Mouse (Mus musculus): ENCODE measurements at regions not wholly inside any gene's neighbourhood (a gene's known extent, or its start where the extent isn't known, plus 50 kb on each side); places are given as distances from the start of the nearest gene placed in this dataset.

- Histone ChIP-seq H3K9ac (no peak overlapping the region), H3K4me1 (peaks cover 7% of the 10 kb centered on the region; the same call in 1 of the 2 replicates), H3K27ac (no peak overlapping the region), H3K9me3 (no peaks in the 10 kb centered on the region), H3K27me3 (no peaks in the 10 kb centered on the region), H3K36me3 (no peaks in the 10 kb centered on the region), H3K4me3 (no peak overlapping the region), H3K4me2 (no peak overlapping the region)
- ATAC-seq (ENCODE audit: borderline replicate concordance, extremely low read depth, low FRiP score, low TSS enrichment): no peak
- WGBS: 55% methylated on average over 7 of the region's 7 CpGs
Observed at GRCm38 (mm10) chr9:24899206-24899928, 125.3 kb upstream of the Tbx20 start.

- ATAC-seq (ENCODE audit: borderline replicate concordance, extremely low read depth, low FRiP score, low TSS enrichment): no peak
- Histone ChIP-seq H3K27me3 (no peaks in the 10 kb centered on the region), H3K9ac (no peak overlapping the region), H3K4me1 (no peaks in the 10 kb centered on the region), H3K9me3 (no peaks in the 10 kb centered on the region), H3K4me2 (no peak overlapping the region), H3K27ac (no peak overlapping the region), H3K4me3 (no peak overlapping the region), H3K36me3 (no peaks in the 10 kb centered on the region)
- 40% methylated on average over 5 of the region's 5 CpGs for WGBS
Observed at GRCm38 (mm10) chr9:24903706-24904105, 129.6 kb upstream of the Tbx20 start.

DNA sequence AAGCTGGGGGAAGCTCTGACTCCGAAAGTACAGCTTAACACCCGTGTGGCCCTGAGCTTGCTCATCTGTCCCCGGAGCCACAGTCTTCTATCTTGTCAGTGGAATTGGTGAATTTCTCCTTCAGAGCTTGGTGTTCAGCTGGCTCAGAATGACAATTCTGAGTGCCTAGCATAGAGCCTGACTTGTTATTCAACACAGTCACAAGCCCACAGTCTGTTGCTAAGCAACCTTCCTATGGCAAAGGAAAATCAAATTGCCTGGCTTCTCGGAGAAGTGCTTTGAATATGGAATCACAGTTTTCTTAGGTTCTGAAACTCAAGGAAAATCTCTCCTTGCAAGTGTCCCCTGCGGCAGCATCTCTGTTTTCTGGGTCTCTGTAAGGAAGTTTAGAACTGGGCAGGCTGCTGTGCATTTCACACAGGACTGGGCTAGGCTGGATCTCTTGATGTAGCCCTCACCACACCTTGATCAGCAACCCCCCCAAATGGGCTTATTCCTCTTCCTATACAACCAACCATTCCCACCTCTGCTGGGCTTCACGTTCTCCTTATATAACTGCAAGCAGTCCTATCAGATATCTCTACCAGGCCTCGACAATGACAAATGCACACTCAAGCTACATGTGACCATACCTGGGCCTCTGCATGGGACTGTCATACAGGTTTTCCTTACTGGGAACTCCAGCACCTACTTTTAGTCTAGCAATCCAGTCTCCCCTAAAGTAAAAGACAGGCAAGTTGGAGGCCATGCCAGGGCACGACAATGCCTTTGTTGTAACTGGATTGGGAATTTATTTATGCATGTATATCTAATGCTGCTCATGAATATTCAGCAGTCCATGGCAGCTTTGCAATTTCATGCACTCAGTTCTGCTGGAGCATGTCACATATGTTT is 135.2 kb upstream of the Tbx20 start:
- no peaks in the 10 kb centered on the region for H3K36me3 ChIP-seq
- H3K4me1 ChIP-seq: no peaks in the 10 kb centered on the region
- H3K4me3 ChIP-seq: no peak overlapping the region
- no peaks in the 10 kb centered on the region for H3K27me3 ChIP-seq
- H3K4me2 ChIP-seq: no peak overlapping the region
- no peak for ATAC-seq (ENCODE audit: borderline replicate concordance, extremely low read depth, low FRiP score, low TSS enrichment)
- 50% methylated on average over 8 of the region's 8 CpGs for WGBS
- H3K9me3 ChIP-seq: no peaks in the 10 kb centered on the region
- no peak overlapping the region for H3K27ac ChIP-seq
- no peak overlapping the region for H3K9ac ChIP-seq

DNA sequence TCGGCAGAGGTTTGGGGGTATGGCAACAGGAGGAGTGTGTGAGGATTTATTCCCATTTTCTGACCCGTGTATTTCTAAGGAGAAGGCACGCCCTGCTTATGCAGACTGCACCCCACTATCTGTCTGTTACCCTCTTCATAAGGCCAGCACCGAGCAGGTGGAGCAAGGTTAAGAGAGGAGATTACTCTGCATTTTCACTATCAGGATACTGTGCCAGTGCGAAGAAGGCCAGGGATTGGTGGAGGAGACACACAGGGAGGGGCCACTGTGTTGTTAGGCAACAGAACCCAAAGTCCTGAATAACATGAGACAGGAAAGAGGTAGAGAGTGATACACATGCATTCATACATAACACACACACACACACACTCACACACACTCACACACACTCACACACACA is 136.6 kb upstream of the Tbx20 start:
- ATAC-seq (ENCODE audit: borderline replicate concordance, extremely low read depth, low FRiP score, low TSS enrichment): no peak
- Histone ChIP-seq H3K36me3 (no peaks in the 10 kb centered on the region), H3K27me3 (no peaks in the 10 kb centered on the region), H3K4me2 (no peak overlapping the region), H3K27ac (no peak overlapping the region), H3K4me1 (no peaks in the 10 kb centered on the region), H3K9ac (no peak overlapping the region), H3K9me3 (no peaks in the 10 kb centered on the region), H3K4me3 (no peak overlapping the region)
- WGBS: 63% methylated on average over 5 of the region's 5 CpGs

- ATAC-seq (ENCODE audit: borderline replicate concordance, extremely low read depth, low FRiP score, low TSS enrichment): no peak
- Histone ChIP-seq H3K9me3 (no peaks in the 10 kb centered on the region), H3K9ac (no peak overlapping the region), H3K4me2 (no peak overlapping the region), H3K4me3 (no peak overlapping the region), H3K27ac (no peak overlapping the region), H3K36me3 (no peaks in the 10 kb centered on the region), H3K4me1 (no peaks in the 10 kb centered on the region), H3K27me3 (no peaks in the 10 kb centered on the region)
- 76% methylated on average over 9 of the region's 9 CpGs for WGBS
Observed at GRCm38 (mm10) chr9:24920031-24920445, 145.9 kb upstream of the Tbx20 start.

- no peak overlapping the region for H3K9ac ChIP-seq
- no peak; the same call in 1 of the 2 replicates for ATAC-seq (ENCODE audit: borderline replicate concordance, extremely low read depth, low FRiP score, low TSS enrichment)
- 77% methylated on average over 4 of the region's 4 CpGs for WGBS
- no peaks in the 10 kb centered on the region for H3K27me3 ChIP-seq
- H3K36me3 ChIP-seq: no peaks in the 10 kb centered on the region
- no peak overlapping the region for H3K27ac ChIP-seq
- H3K4me3 ChIP-seq: no peak overlapping the region
- H3K9me3 ChIP-seq: no peaks in the 10 kb centered on the region
- H3K4me2 ChIP-seq: no peak overlapping the region
- no peaks in the 10 kb centered on the region for H3K4me1 ChIP-seq
Observed at GRCm38 (mm10) chr9:24922051-24922860, 148.2 kb upstream of the Tbx20 start.

- Histone ChIP-seq H3K4me2 (no peak overlapping the region), H3K27me3 (no peaks in the 10 kb centered on the region), H3K4me3 (no peak overlapping the region), H3K27ac (no peak overlapping the region), H3K9ac (no peak overlapping the region), H3K36me3 (no peaks in the 10 kb centered on the region), H3K4me1 (no peaks in the 10 kb centered on the region), H3K9me3 (no peaks in the 10 kb centered on the region)
- no peak for ATAC-seq (ENCODE audit: borderline replicate concordance, extremely low read depth, low FRiP score, low TSS enrichment)
- WGBS: 56% methylated on average over 5 of the region's 5 CpGs
Observed at GRCm38 (mm10) chr9:24923514-24923913, 149.4 kb upstream of the Tbx20 start.

GRCm38 (mm10) chr9:24937731-24938130 is 151.5 kb upstream of the Gm10181 start:
- Histone ChIP-seq H3K9ac (no peak overlapping the region), H3K4me3 (no peak overlapping the region), H3K4me1 (no peaks in the 10 kb centered on the region), H3K36me3 (no peaks in the 10 kb centered on the region), H3K9me3 (no peaks in the 10 kb centered on the region), H3K27me3 (no peaks in the 10 kb centered on the region), H3K27ac (no peak overlapping the region), H3K4me2 (no peak overlapping the region)
- WGBS: 45% methylated on average over 3 of the region's 3 CpGs
- ATAC-seq (ENCODE audit: borderline replicate concordance, extremely low read depth, low FRiP score, low TSS enrichment): no peak

- H3K4me1 ChIP-seq: 0 out of 2 replicates have a peak, but pooled peaks cover 3% of the 10 kb centered on the region
- no peaks in the 10 kb centered on the region for H3K9me3 ChIP-seq
- H3K36me3 ChIP-seq: no peaks in the 10 kb centered on the region
- no peak overlapping the region for H3K9ac ChIP-seq
- ATAC-seq (ENCODE audit: borderline replicate concordance, extremely low read depth, low FRiP score, low TSS enrichment): no peak
- WGBS: 66% methylated on average over 5 of the region's 5 CpGs
- no peak overlapping the region for H3K4me3 ChIP-seq
- H3K27ac ChIP-seq: no peak overlapping the region
- no peak overlapping the region for H3K4me2 ChIP-seq
- H3K27me3 ChIP-seq: no peaks in the 10 kb centered on the region
Observed at GRCm38 (mm10) chr9:24942943-24943342, 146.3 kb upstream of the Gm10181 start.

- 38% methylated on average over 6 of the region's 6 CpGs for WGBS
- no peak overlapping the region for H3K27ac ChIP-seq
- H3K27me3 ChIP-seq: no peaks in the 10 kb centered on the region
- no peak overlapping the region for H3K9ac ChIP-seq
- H3K9me3 ChIP-seq: no peaks in the 10 kb centered on the region
- H3K4me2 ChIP-seq: no peak overlapping the region
- H3K36me3 ChIP-seq: no peaks in the 10 kb centered on the region
- H3K4me1 ChIP-seq: 0 out of 2 replicates have a peak, but pooled peaks cover 3% of the 10 kb centered on the region
- no peak overlapping the region for H3K4me3 ChIP-seq
- 0 out of 2 replicates have a peak, but pooled peaks have one; percentile 42 for ATAC-seq (ENCODE audit: borderline replicate concordance, extremely low read depth, low FRiP score, low TSS enrichment)
Observed at GRCm38 (mm10) chr9:24943830-24944229, 145.4 kb upstream of the Gm10181 start.

DNA sequence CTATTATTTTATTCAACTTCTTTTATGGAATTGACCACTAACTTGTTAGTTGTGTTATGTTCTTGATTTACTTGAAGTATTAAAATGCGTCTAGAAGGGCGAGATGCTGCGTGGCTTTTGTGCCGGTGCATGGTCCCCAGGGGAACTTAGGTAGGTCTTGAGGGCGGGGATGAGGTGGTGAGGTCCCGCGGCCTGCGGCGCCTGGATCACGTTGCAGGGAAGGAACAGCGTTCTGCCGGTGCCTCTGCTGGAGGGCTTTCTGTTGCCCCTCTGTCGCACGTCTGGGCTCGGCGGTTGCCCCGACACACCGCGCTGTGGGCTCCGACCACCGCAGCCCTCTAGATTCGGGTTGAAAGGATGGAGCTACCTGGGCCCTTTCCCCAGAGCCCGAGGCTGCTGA is 136.7 kb upstream of the Gm10181 start:
- H3K9ac ChIP-seq: no peak overlapping the region
- no peak for ATAC-seq (ENCODE audit: borderline replicate concordance, extremely low read depth, low FRiP score, low TSS enrichment)
- no peak overlapping the region for H3K4me3 ChIP-seq
- H3K27me3 ChIP-seq: no peaks in the 10 kb centered on the region
- H3K36me3 ChIP-seq: no peaks in the 10 kb centered on the region
- 35% methylated on average over 23 of the region's 23 CpGs for WGBS
- no peaks in the 10 kb centered on the region for H3K4me1 ChIP-seq
- no peak overlapping the region for H3K4me2 ChIP-seq
- no peaks in the 10 kb centered on the region for H3K9me3 ChIP-seq
- H3K27ac ChIP-seq: no peak overlapping the region

Data from lung, embryonic 15.5 days (tissue).